Mouse (Mus musculus) midbrain, postnatal 0 days (tissue): ENCODE measurements around the gene Fuk. TPM values are rescaled to one million over a fixed set of nuclear protein-coding genes. Genes with fewer than 3 reads are reported as not detected.

ENCODE experiments used
- ATAC-seq: fragments of 200-750 bp; cut with Nextera tagmentation; 2 replicates; pipeline ENCODE4 v1.8.0; 2017; ENCODE audit warnings: moderate number of reproducible peaks, mild to moderate bottlenecking, moderate TSS enrichment, moderate library complexity; ENCODE audit not compliant: low FRiP score
- DNase-seq: peaks from one replicate; pipeline ENCODE4 v3.0.0-alpha.2; 2015; ENCODE audit warnings: low spot score
- H3K27ac ChIP-seq: fragments of 300-500 bp; sonication (generic); 2 replicates; pipeline ENCODE4 v1.5.1; 2014; ENCODE audit warnings: low read depth, mild to moderate bottlenecking, low read length, mixed read lengths
- H3K27me3 ChIP-seq: fragments of 300-500 bp; sonication (generic); 2 replicates; pipeline ENCODE4 v1.6.1; 2014; ENCODE audit warnings: low read length, control low read depth, mixed read lengths; ENCODE audit not compliant: insufficient read depth
- H3K36me3 ChIP-seq: fragments of 300-500 bp; sonication (generic); 2 replicates; pipeline ENCODE4 v1.6.1; 2014; ENCODE audit warnings: low read length, control low read depth, mixed read lengths; ENCODE audit not compliant: insufficient read depth
- H3K4me1 ChIP-seq: fragments of 300-500 bp; sonication (generic); 2 replicates; pipeline ENCODE4 v1.6.1; 2014; ENCODE audit warnings: mild to moderate bottlenecking, control low read depth, antibody characterized with exemption, low read length, mixed read lengths; ENCODE audit not compliant: insufficient read depth
- H3K4me2 ChIP-seq: fragments of 300-500 bp; sonication (generic); 2 replicates; pipeline ENCODE4 v1.6.1; 2014; ENCODE audit warnings: low read depth, mild to moderate bottlenecking, low read length, mixed read lengths; ENCODE audit not compliant: poor library complexity, severe bottlenecking
- H3K4me3 ChIP-seq: fragments of 300-500 bp; sonication (generic); 2 replicates; pipeline ENCODE4 v1.5.1; 2014; ENCODE audit warnings: low read depth, mild to moderate bottlenecking, low read length, moderate library complexity
- H3K9ac ChIP-seq: fragments of 300-500 bp; sonication (generic); replicated peaks from 2 replicates; pipeline ENCODE4 v1.6.1; 2014; ENCODE audit warnings: mild to moderate bottlenecking, low read length, moderate library complexity, mixed read lengths; ENCODE audit not compliant: poor library complexity, severe bottlenecking
- H3K9me3 ChIP-seq: fragments of 300-500 bp; sonication (generic); 2 replicates; pipeline ENCODE4 v1.6.1; 2016; ENCODE audit warnings: low read length, control low read depth
- CTCF ChIP-seq: IDR thresholded peaks from 2 replicates; pipeline ENCODE4 v1.5.1; 2016; ENCODE audit warnings: antibody characterized with exemption, mild to moderate bottlenecking
- WGBS: fragments of 180-500 bp; shearing (Covaris S2); extraction: QIAGEN DNeasy Blood & Tissue Kit; methylation state at CpG from one replicate; pipeline ENCODE4 v1.1.7; 2014; 5-methylcytosine and 5-hydroxymethylcytosine counted together
- polyA plus RNA-seq: library from polyadenylated mRNA; unstranded; fragments of >200 nt; fragmentation: Nextera tagmentation; extraction: Ambion mirVana; gene quantifications from 2 replicates; pipeline ENCODE4 v1.2.1, GENCODE M21; 2015
- total RNA-seq: library from RNA; depleted of rRNA; stranded (reverse); fragments of >200 nt; gene quantifications from 2 replicates; pipeline ENCODE4 v1.2.3, GENCODE M21; 2014; rRNA removed

The Fuk gene
- total RNA-seq (11.8 and 15.5 TPM in 2 replicates), polyA plus RNA-seq (3.5 and 4.4 TPM in 2 replicates)

DNA sequence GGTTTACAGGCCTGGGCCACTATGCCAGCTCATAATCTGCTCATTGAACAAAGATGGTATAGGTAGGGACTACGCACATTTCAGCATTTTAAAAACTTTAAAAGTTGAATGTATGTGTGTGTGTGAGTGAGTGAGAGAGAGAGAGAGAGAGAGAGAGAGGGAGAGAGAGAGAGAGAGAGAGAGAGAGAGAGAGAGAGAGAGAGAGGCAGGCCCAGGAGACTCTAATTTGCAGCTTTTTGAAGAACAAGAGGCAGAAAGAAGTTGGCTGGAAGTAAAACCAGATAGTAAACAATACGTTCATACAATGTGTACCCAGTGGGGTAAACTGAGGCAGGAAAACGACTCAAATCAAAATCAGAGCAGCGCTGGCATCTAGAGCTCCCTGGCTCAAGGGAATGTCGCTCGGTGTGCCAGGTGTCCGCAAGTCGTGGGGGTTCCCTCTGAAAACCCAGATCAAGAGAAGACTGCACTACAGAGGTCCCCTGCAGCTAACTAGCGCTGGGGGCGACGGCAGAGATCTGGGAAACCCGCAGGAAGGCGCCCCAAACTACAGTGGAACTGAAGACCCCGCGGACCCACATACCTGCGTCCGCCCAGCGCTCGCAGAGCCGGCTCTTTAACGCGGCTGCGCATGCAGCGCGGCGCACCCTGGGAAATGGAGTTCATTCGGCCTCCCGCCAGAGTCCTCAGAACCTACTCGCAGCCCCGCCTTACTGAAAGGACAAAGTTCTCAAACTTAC is at the start of gene Fuk:
TSS of gene Fuk (minus strand) at position 650 of the 740 bp plus-strand sequence.
- Histone ChIP-seq H3K4me3 (peak within 1 kb of the TSS; percentile 65), H3K27ac (no peak within 1 kb of the TSS), H3K36me3 (peaks cover 7% of the 10 kb centered on the region), H3K4me2 (peak within 1 kb of the TSS; percentile 65), H3K27me3 (no peaks in the 10 kb centered on the region), H3K9ac (peak within 1 kb of the TSS; percentile 52; the same call in 1 of the 2 replicates), H3K4me1 (no peaks in the 10 kb centered on the region), H3K9me3 (no peaks in the 10 kb centered on the region)
- DNase-seq (peak; percentile 84), ATAC-seq (peak; percentile 84)
- TF ChIP-seq CTCF: no peak
- WGBS: 3% methylated on average over 30 of the region's 30 CpGs

DNA sequence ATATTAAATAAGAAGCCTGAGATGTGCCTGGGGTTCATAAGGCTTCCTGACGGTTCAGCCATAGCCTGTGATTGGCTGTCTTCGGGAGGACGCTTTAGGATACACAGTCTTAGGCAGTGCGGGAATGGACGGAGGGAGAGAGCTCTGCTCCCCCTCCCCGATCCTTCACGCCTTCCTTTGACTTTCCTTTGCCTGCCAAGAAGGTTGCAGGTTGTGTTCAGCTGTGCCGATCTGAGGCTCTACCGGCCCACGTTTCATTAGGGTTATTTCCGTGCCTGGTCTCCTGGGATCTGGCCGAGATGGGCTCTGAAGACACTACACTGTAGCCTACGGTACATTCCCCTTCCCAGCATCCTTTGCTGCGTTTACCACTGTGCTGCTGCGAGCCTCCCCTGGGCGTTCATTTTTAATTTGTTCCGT is 47.8 kb upstream of the Fuk start:
- ATAC-seq: no peak
- TF ChIP-seq CTCF: no peak
- no peaks in the 10 kb centered on the region for H3K4me1 ChIP-seq
- 72% methylated on average over 17 of the region's 17 CpGs for WGBS
- 0 out of 2 replicates have a peak overlapping the region, but pooled peaks have one; percentile 2 for H3K4me2 ChIP-seq
- H3K27me3 ChIP-seq: no peaks in the 10 kb centered on the region
- no peak overlapping the region for H3K9ac ChIP-seq
- DNase-seq: peak; percentile 60
- no peaks in the 10 kb centered on the region for H3K9me3 ChIP-seq
- H3K4me3 ChIP-seq: no peak overlapping the region
- 0 out of 2 replicates have a peak, but pooled peaks cover 2% of the 10 kb centered on the region for H3K36me3 ChIP-seq
- H3K27ac ChIP-seq: no peak overlapping the region

DNA sequence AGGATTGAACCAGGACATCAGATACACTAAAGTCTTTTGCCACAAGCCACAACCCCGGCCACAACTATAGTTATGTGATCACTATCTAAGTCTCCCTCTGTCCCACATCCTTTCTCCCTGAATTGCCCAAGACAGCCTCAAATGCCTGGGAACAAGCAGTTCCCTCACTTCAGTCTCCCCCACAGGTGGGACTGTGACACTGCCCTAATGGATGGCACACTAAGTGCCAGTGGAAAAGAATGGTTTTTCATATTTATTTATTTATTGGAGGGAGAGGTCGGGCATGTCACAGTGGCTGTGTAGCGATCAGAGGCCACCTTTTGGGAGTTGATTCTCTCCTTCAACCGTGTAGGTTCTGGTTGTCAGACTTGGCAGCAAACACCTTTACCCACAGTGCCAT is 43.4 kb upstream of the Fuk start:
- H3K36me3 ChIP-seq: peaks cover 3% of the 10 kb centered on the region; the same call in 1 of the 2 replicates
- H3K27ac ChIP-seq: no peak overlapping the region
- no peaks in the 10 kb centered on the region for H3K4me1 ChIP-seq
- H3K4me2 ChIP-seq: no peak overlapping the region
- TF ChIP-seq CTCF: no peak
- H3K9me3 ChIP-seq: no peaks in the 10 kb centered on the region
- H3K27me3 ChIP-seq: no peaks in the 10 kb centered on the region
- H3K4me3 ChIP-seq: no peak overlapping the region
- ATAC-seq: no peak
- no peak overlapping the region for H3K9ac ChIP-seq
- 85% methylated on average over 4 of the region's 4 CpGs for WGBS
- DNase-seq: no peak

DNA sequence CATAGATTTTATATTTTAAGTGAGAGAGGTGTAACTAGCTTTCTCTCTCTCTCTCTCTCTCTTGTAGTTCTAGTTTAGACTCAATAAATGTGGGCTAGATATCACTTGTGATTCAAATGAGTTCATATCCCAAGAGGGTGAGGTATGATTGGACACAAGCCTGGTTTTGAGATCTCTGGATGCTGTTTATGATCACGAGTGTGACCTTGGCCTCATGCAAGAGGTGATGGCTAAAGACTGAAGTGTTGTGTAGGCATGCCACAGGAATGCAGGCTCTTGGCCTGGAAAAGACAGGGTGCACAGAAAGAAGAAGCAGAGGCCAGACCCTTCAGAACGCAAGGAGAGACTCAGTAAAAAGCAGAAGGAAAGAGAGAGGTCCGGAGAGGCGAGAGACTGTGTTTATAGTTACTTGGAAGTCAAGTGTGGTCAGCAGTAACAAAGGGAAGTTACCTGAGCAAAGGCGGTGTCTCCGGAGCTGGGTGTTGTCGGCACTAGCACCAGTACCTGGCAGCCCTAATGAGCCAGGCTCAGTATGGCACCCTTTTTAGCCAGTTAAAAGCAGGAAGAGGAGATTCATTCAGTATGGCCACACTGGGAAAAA is 42.1 kb upstream of the Fuk start:
- Histone ChIP-seq H3K4me2 (no peak overlapping the region), H3K27ac (no peak overlapping the region), H3K27me3 (no peaks in the 10 kb centered on the region), H3K36me3 (peaks cover 3% of the 10 kb centered on the region; the same call in 1 of the 2 replicates), H3K4me3 (no peak overlapping the region), H3K4me1 (no peaks in the 10 kb centered on the region), H3K9me3 (no peaks in the 10 kb centered on the region), H3K9ac (no peak overlapping the region)
- DNase-seq: no peak
- no peak for ATAC-seq
- no peak for TF ChIP-seq CTCF
- 88% methylated on average over 7 of the region's 7 CpGs for WGBS

DNA sequence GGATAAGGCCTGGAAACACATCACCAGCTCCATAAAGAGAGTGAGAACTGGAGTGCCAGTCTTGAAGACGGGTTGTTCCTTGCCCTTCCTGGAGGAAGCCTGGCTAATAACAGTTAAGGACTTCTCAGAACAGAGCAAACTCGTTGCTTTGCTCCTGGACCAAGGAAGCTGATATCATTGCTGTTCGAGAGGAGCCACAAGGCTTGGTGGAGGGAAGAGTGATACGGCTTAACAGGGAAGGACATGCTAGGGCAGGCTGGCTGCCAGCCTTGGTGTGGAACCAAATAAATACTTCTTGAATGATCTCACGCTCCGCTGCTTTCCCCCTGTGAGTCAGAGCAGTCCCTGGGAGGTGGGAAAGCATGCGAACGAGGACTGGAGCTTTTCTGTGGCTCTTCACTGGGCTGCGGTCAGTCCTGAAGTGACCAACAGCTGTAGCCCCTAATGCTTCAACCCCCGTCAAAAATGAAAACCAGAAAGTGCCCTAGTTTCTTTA is 39.2 kb upstream of the Fuk start:
- Histone ChIP-seq H3K27ac (no peak overlapping the region), H3K36me3 (peaks cover 3% of the 10 kb centered on the region; the same call in 1 of the 2 replicates), H3K9me3 (no peaks in the 10 kb centered on the region), H3K27me3 (no peaks in the 10 kb centered on the region), H3K4me3 (no peak overlapping the region), H3K4me2 (no peak overlapping the region), H3K9ac (no peak overlapping the region), H3K4me1 (no peaks in the 10 kb centered on the region)
- WGBS: 48% methylated on average over 10 of the region's 10 CpGs
- ATAC-seq (no peak), DNase-seq (peak; percentile 75)
- no peak for TF ChIP-seq CTCF
